Mouse (Mus musculus) olfactory bulb, adult 2 months (tissue): ENCODE results near the gene Ramp3.

Source experiments
- CTCF ChIP-seq: fragments of 200-500 bp; IDR thresholded peaks from 2 replicates; pipeline ENCODE4 v1.5.1; 2012; ENCODE audit warnings: low read depth, mild to moderate bottlenecking, low read length, moderate library complexity; ENCODE audit not compliant: insufficient read depth
- POLR2A ChIP-seq: fragments of 200-500 bp; IDR thresholded peaks from 2 replicates; pipeline ENCODE4 v1.6.1; 2012; ENCODE audit warnings: mild to moderate bottlenecking, low read depth, low read length, moderate library complexity; ENCODE audit not compliant: insufficient read depth

DNA sequence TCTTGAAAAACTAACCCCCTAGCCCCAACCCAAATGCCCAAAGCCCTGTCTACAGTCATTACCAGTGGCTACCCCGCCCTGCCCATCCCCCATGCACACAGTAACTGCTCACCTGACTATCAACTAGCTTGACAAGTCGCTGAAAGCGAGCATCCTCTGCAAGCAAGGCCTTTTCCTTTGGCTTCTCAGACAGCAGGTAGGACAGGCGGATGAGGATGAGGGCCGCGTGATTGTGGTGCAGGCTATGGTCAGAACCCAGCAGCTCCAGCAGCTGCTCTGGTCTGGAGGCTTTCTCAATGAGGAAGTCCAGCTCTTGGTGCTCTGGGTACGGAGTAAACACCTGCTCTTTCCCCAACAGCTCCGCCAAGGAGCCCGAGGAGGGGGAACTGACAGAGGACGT is 34.6 kb upstream of the Ramp3 start:
- TF ChIP-seq CTCF (no peak), POLR2A (no peak)
